Mouse (Mus musculus): ENCODE measurements at regions not wholly inside any gene's neighbourhood (a gene's known extent, or its start where the extent isn't known, plus 50 kb on each side); places are given as distances from the start of the nearest gene placed in this dataset.
A peak's percentile ranks its signal among the peaks of the same experiment; 100 is the strongest.
"Not testable (repeated sequence)": the region's sequence is repeated elsewhere in the genome, so short reads cannot be mapped to it uniquely, and the experiment has no call there.

- no peak for DNase-seq (ENCODE audit: extremely low spot score)
These were observed 172.5 kb downstream of the Msrb3 start for GRCm38 (mm10) chr10:120726369-120726768.

- DNase-seq (ENCODE audit: extremely low spot score) = peak; percentile 46
These were observed 176.9 kb downstream of the Msrb3 start for GRCm38 (mm10) chr10:120721956-120722532.

DNA sequence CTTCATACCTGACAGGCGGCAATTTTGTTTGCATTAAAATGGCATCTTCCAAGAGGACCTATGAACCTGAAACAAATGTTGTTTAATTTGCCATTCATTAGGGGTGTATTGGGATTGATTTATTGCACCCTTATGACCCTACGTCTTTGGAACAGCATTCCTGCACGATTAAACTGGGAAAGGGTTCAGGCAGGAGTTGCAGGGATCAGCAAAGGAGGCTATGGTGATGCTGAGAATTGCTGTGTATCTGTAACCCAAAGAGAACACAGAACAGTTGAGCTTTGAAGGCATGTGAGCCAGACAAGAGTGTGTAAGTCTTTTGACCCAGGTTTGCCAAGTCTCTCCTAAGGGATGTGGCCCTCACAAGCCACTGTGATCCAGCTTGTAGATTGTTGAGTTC lies 177.9 kb downstream of the Msrb3 start:
- peak; percentile 63 for DNase-seq (ENCODE audit: extremely low spot score)

- DNase-seq (ENCODE audit: extremely low spot score) = peak; percentile 48
These were observed 178.8 kb downstream of the Msrb3 start for GRCm38 (mm10) chr10:120720061-120720460.

- DNase-seq (ENCODE audit: extremely low spot score) = no peak
These were observed 181.7 kb downstream of the Msrb3 start for GRCm38 (mm10) chr10:120717159-120717567.

- no peak for DNase-seq (ENCODE audit: extremely low spot score)
These were observed 182.5 kb downstream of the Msrb3 start for GRCm38 (mm10) chr10:120716391-120716790.

- DNase-seq (ENCODE audit: extremely low spot score) = peak; percentile 83
These were observed 190.8 kb downstream of the Msrb3 start for GRCm38 (mm10) chr10:120707771-120708750.

GRCm38 (mm10) chr10:120706684-120707290 lies 192.1 kb downstream of the Msrb3 start:
- DNase-seq (ENCODE audit: extremely low spot score) = peak; percentile 64

DNA sequence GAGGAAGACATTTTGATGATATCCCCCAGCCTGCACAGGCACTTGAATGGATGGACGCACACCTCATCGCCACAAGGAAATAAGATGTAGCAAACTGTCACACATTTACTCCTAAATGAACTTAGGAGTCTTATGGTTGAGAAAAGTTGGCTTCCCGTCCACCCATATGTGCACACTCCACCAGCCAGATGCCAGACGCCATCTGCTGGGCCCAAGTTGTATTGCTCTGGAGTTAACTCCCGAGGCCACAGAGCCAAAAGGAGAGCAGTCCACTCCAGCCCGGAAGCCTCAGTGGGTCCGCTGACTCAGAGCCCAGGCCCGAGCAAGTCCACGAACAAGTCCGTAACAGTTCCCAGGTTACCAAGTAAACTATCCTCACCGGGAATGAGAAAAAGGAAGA lies 197.1 kb downstream of the Msrb3 start:
- peak; percentile 79 for DNase-seq (ENCODE audit: extremely low spot score)

DNA sequence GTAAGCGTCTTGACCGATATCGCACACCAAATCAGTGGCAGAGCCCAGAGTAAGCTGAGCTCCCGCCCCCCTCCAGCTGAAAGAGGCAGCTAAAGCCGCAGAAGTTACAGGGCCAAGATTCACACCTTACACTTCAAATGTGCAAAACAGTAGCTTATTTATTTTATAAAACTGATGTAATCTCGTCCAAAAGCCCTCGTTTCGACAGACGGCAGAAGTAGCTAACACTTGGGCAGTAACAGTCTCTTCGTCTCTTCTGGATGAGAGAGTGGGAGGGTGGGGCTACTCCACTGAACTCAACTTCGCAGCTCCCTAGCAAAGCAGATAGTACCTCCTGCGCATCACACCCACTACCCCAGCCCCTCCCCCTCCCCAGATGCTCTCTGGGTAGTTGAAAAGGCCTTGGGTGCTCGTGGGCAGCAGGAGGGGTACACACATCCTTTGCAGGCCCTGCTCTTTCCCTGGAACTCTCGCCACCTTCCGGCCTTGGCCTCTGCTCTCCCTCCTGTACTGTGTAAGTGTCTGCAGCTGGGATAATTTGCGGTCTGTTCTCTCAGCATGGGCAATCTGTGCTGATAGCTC lies 201.5 kb downstream of the Msrb3 start:
- DNase-seq (ENCODE audit: extremely low spot score) = peak; percentile 67

DNA sequence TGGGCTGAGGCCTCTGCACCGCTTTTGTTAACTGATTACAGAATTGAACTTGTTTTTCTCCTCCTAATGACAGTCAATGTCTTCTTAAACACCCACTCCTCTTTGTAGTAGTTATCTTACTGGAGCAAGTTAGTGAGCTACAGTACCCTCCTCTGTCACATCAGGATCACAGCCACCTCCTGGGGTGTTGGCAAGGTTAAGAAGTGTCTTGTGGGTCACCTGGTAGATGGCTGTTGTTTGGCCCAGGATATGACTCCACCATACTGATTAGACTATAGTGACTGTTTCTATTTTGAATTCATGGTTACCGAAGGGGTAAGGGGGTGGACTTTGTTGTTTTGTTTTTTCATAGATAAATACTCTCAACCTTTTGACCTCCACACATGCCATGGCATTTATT lies 202.4 kb downstream of the Msrb3 start:
- DNase-seq (ENCODE audit: extremely low spot score) = no peak

- no peak for DNase-seq (ENCODE audit: extremely low spot score)
These were observed 204.4 kb downstream of the Msrb3 start for GRCm38 (mm10) chr10:120694472-120694871.

GRCm38 (mm10) chr10:120691451-120691850 lies 207.4 kb downstream of the Msrb3 start:
- no peak for DNase-seq (ENCODE audit: extremely low spot score)

GRCm38 (mm10) chr10:120686123-120686522 lies 209.9 kb upstream of the Hmga2 start:
- DNase-seq (ENCODE audit: extremely low spot score) = peak; percentile 58

- no peak for DNase-seq (ENCODE audit: extremely low spot score)
These were observed 205.8 kb upstream of the Hmga2 start for GRCm38 (mm10) chr10:120682021-120682420.

DNA sequence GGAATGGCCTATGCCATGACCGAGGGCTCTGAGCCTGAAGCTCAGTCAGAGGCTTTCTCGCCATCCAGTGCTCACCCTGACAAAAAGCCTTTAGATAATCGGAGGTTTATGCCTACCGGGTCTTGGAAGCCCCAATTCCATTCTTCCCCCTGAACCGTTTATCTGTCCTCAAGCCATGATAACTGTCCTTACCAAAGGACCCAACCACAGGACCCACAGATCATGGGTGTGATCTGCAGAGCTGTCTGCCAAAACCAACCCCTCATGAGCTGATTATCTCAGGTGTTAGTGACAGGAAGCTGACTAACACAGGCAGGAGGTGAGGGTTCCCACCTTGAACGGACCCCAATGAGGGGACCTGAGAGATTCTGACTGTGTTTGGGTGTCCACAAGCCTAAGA lies 203.7 kb upstream of the Hmga2 start:
- no peak for DNase-seq (ENCODE audit: extremely low spot score)

DNA sequence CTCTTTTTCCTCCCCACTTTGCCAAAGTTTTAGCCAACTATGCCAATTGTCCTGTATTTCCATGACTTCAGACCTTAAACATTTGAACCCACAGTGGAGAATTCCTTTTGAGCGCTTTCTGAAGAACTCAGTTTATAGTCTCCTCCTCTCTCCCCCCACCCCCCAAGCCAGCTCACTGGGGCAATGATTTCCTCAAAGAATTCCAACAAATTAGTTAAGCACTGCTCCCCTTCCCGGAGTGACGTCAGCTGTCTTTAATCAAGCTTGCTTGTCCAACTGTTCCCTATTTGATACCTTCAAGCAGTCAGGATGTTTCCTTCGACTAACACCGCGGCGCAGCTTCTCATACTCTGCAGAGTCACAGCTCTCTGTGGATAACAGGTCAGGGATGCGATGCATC lies 202.0 kb upstream of the Hmga2 start:
- DNase-seq (ENCODE audit: extremely low spot score) = no peak

DNA sequence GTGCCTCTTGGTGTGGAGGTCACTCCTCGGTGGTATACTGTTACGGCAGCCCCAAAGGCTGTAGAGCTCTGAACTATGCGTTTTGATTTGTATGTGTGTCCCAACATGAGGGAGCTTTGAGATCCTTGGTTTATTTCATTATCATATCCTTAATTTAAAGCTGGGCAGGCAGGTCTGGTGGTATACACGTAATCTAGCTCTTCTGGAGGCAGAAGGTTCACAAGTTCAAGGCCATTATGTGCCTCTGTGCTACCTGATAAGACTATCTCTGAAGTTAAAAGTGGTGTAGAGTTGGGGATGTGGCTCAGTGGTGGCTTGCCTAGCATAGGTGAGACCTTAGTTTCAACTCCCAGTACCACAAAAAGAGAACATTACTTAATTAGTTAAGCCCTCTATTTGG lies 199.1 kb upstream of the Hmga2 start:
- no peak for DNase-seq (ENCODE audit: extremely low spot score)

GRCm38 (mm10) chr10:120674321-120675045 lies 198.2 kb upstream of the Hmga2 start:
- no peak for DNase-seq (ENCODE audit: extremely low spot score)

GRCm38 (mm10) chr10:120667678-120668031 lies 191.4 kb upstream of the Hmga2 start:
- DNase-seq (ENCODE audit: extremely low spot score) = not testable (repeated sequence)

DNA sequence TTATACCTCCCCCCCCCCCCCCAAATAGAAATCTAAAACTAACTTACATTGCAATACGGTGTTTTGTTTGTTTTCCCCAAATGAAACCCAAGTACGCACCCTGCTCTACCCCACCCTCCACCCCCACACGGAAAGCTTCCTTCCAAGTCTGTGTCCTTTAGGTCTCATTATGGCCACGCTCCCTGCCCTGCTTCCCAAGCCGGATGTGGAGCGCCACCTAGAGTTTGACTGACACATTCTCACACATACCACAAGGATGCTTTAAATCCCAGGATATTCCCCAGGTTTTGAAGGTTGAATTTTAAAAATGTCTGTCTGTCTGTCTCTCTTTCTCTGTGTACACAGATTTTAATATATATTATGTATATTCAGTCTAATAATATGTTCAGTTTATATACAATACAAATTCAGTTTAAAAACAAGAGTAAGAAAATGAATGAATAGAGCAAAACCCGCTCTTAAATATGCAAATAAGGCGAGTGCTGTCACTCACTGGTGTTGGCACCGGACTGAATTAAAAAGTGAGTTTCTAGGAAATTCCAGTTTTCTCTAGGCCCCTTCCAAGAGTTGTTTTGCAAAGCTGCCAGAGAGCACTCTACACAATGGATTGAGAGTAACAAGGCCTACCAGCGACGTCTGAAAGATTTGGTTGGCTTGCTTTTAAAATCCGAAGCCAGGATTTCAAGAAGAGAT lies 190.9 kb upstream of the Hmga2 start:
- peak; percentile 69 for DNase-seq (ENCODE audit: extremely low spot score)
